Mouse (Mus musculus): ENCODE measurements around the gene Plaur.

The Plaur gene

GRCm38 (mm10) chr7:24445266-24445926, 16.9 kb upstream of the Plaur start:
- no peak for DNase-seq (ENCODE audit: low spot score in 2 of 2)

GRCm38 (mm10) chr7:24446697-24447340, 15.5 kb upstream of the Plaur start:
- DNase-seq (ENCODE audit: low spot score in 2 of 2), result no peak

- DNase-seq (ENCODE audit: low spot score in 2 of 2), result no peak
Measured at GRCm38 (mm10) chr7:24448782-24449517, 13.3 kb upstream of the Plaur start.

GRCm38 (mm10) chr7:24450585-24451017, 11.7 kb upstream of the Plaur start:
- DNase-seq (ENCODE audit: low spot score in 2 of 2), result no peak

GRCm38 (mm10) chr7:24451855-24452311, 10.4 kb upstream of the Plaur start, which contains the start of gene Irgc1:
Gene Irgc1 (minus strand): TSS chr7:24452297.
- no peak for DNase-seq (ENCODE audit: low spot score in 2 of 2)

- no peak for DNase-seq (ENCODE audit: low spot score in 2 of 2)
Measured at GRCm38 (mm10) chr7:24454199-24454598, 8.1 kb upstream of the Plaur start.

- no peak for DNase-seq (ENCODE audit: low spot score in 2 of 2)
Measured at GRCm38 (mm10) chr7:24455726-24456125, 6.6 kb upstream of the Plaur start.

GRCm38 (mm10) chr7:24457726-24458370, 4.4 kb upstream of the Plaur start:
- peak; percentile 65 to 69 for DNase-seq (ENCODE audit: low spot score in 2 of 2)

- no peak for DNase-seq (ENCODE audit: low spot score in 2 of 2)
Measured at GRCm38 (mm10) chr7:24459440-24459839, 2.8 kb upstream of the Plaur start.

- DNase-seq (ENCODE audit: low spot score in 2 of 2), result no peak
Measured at GRCm38 (mm10) chr7:24459843-24460242, 2.4 kb upstream of the Plaur start.

- DNase-seq (ENCODE audit: low spot score in 2 of 2), result no peak
Measured at GRCm38 (mm10) chr7:24461376-24462051, 770 bp upstream of the Plaur start.

- no peak for DNase-seq (ENCODE audit: low spot score in 2 of 2)
Measured at GRCm38 (mm10) chr7:24466835-24467234, 4.6 kb downstream of the Plaur start.

- DNase-seq (ENCODE audit: low spot score in 2 of 2), result peak in 1 of 2 experiments; percentile 29
Measured at GRCm38 (mm10) chr7:24467886-24468285, 5.6 kb downstream of the Plaur start.

- DNase-seq (ENCODE audit: low spot score in 2 of 2), result peak in 1 of 2 experiments; percentile 28
Measured at GRCm38 (mm10) chr7:24469126-24469525, 6.8 kb downstream of the Plaur start.

- DNase-seq (ENCODE audit: low spot score in 2 of 2), result no peak
Measured at GRCm38 (mm10) chr7:24470356-24470755, 8.1 kb downstream of the Plaur start.

- DNase-seq (ENCODE audit: low spot score in 2 of 2), result no peak
Measured at GRCm38 (mm10) chr7:24472442-24472841, 10.2 kb downstream of the Plaur start.

GRCm38 (mm10) chr7:24472937-24473336, 10.7 kb downstream of the Plaur start:
- DNase-seq (ENCODE audit: low spot score in 2 of 2), result peak in 1 of 2 experiments; percentile 48

- peak; percentile 48 to 71 for DNase-seq (ENCODE audit: low spot score in 2 of 2)
Measured at GRCm38 (mm10) chr7:24473913-24474529, 11.7 kb downstream of the Plaur start.

- no peak for DNase-seq (ENCODE audit: low spot score in 2 of 2)
Measured at GRCm38 (mm10) chr7:24474811-24475506, 12.7 kb downstream of the Plaur start.

GRCm38 (mm10) chr7:24476338-24476737, 14.1 kb downstream of the Plaur start:
- DNase-seq (ENCODE audit: low spot score in 2 of 2), result no peak
